In genomic region chr5:20751696-20752095, GRCm38 (mm10) we compare ENCODE assay signal across 13 mouse cellular contexts.
DNase-seq lines count a peak whose midpoint lies in the region; ATAC-seq lines count a peak whose summit lies in the region.
"Had no signal": no experiment of that assay in that cellular context is flagged by ENCODE, and none has a peak within 500 bp of the region (broad histone marks: within the 10 kb centered on the region; RNA-seq: fewer than 3 reads in every experiment).

No protein-coding gene starts in this region.

- H3K9ac ChIP-seq in embryonic facial prominence, embryonic 12.5 days: no peak overlapping the region
- H3K9ac ChIP-seq in midbrain, embryonic 11.5 days (ENCODE audit: low read length): no peak overlapping the region

- no peak overlapping the region for H3K4me3 ChIP-seq in heart, embryonic 10.5 days
- H3K4me3 ChIP-seq in embryonic facial prominence, embryonic 12.5 days: no peak overlapping the region
- H3K4me3 ChIP-seq in midbrain, embryonic 11.5 days (ENCODE audit: low read depth, low read length): no peak overlapping the region
- H3K4me3 ChIP-seq: left cerebral cortex, adult 2 months had no signal

- no peaks in the 10 kb centered on the region for H3K4me1 ChIP-seq in heart, embryonic 10.5 days
- H3K4me1 ChIP-seq in embryonic facial prominence, embryonic 12.5 days: 0 out of 2 replicates have a peak, but pooled peaks cover 2% of the 10 kb centered on the region
- H3K4me1 ChIP-seq in midbrain, embryonic 11.5 days (ENCODE audit: control insufficient read depth, insufficient read depth, low read length): peaks cover 12% of the 10 kb centered on the region

- H3K27ac ChIP-seq in heart, embryonic 10.5 days: no peak overlapping the region
- peak overlapping the region; percentile 33; the same call in 1 of the 2 replicates for H3K27ac ChIP-seq in embryonic facial prominence, embryonic 12.5 days
- H3K27ac ChIP-seq in midbrain, embryonic 11.5 days (ENCODE audit: low read depth, low read length): no peak overlapping the region
- H3K27ac ChIP-seq: left cerebral cortex, adult 2 months had no signal

- 79% methylated on average over 7 of the region's 7 CpGs for WGBS in heart, embryonic 10.5 days
- whole genome bisulfite sequencing in embryonic facial prominence, embryonic 12.5 days: 49% methylated on average over 7 of the region's 7 CpGs
- WGBS in midbrain, embryonic 11.5 days: 47% methylated on average over 7 of the region's 7 CpGs

- no peaks in the 10 kb centered on the region for H3K27me3 ChIP-seq in heart, embryonic 10.5 days (ENCODE audit: insufficient read depth, poor library complexity, severe bottlenecking)
- no peaks in the 10 kb centered on the region for H3K27me3 ChIP-seq in embryonic facial prominence, embryonic 12.5 days
- H3K27me3 ChIP-seq in midbrain, embryonic 11.5 days (ENCODE audit: control insufficient read depth, insufficient read depth, low read length): no peaks in the 10 kb centered on the region

- H3K4me2 ChIP-seq in embryonic facial prominence, embryonic 12.5 days (replicated peaks): no peak overlapping the region
- no peak overlapping the region for H3K4me2 ChIP-seq in midbrain, embryonic 11.5 days

- no peaks in the 10 kb centered on the region for H3K9me3 ChIP-seq in heart, embryonic 10.5 days
- H3K9me3 ChIP-seq in embryonic facial prominence, embryonic 12.5 days: no peaks in the 10 kb centered on the region
- no peaks in the 10 kb centered on the region for H3K9me3 ChIP-seq in midbrain, embryonic 11.5 days (ENCODE audit: control insufficient read depth, low read length)

- DNase-seq in heart, adult 9 months (ENCODE audit: low spot score in 2 of 2): peak; percentile 9 to 14
- DNase-seq in heart, embryonic 10.5 days (ENCODE audit: low spot score): no peak
- DNase-seq in gastrocnemius, postnatal 25 days: peak; percentile 20
- DNase-seq in midbrain, embryonic 11.5 days (ENCODE audit: low spot score, missing footprints): peak; percentile 88
- no peak for DNase-seq in ovary, postnatal 10 days (ENCODE audit: low spot score)
- DNase-seq in ovary, postnatal 14 days (ENCODE audit: low spot score): no peak
- DNase-seq in layer of hippocampus, adult 8-10 months (ENCODE audit: low spot score in 2 of 2): no peak
- DNase-seq: cerebellum, adult 18-20 months; retina, postnatal 1 day had no signal

- ATAC-seq in embryonic facial prominence, embryonic 12.5 days (ENCODE audit: insufficient number of reproducible peaks, insufficient read depth, low FRiP score, low TSS enrichment): no peak
- ATAC-seq in midbrain, embryonic 11.5 days (ENCODE audit: low FRiP score): peak; percentile 69
- ATAC-seq: CD4-positive, CD25-positive, alpha-beta regulatory T cell, adult 4 months; intestine, embryonic 16.5 days had no signal

- no peaks in the 10 kb centered on the region for H3K36me3 ChIP-seq in heart, embryonic 10.5 days
- no peaks in the 10 kb centered on the region for H3K36me3 ChIP-seq in embryonic facial prominence, embryonic 12.5 days
- no peaks in the 10 kb centered on the region for H3K36me3 ChIP-seq in midbrain, embryonic 11.5 days (ENCODE audit: control insufficient read depth, insufficient read depth, low read length)

Comparison
In these comparisons a context has a peak if more than half of its experiments do, and no peak if none do; other contexts are left out.
1. DNase-seq: peak in heart, adult 9 months (2 of 2), gastrocnemius, postnatal 25 days (single experiment) and midbrain, embryonic 11.5 days (single experiment); none in heart, embryonic 10.5 days (single experiment), ovary, postnatal 10 days (single experiment), ovary, postnatal 14 days (single experiment) and layer of hippocampus, adult 8-10 months (0 of 2).